Mouse (Mus musculus): Measurements from ENCODE around the gene Mgat5.
A peak's percentile ranks its signal among the peaks of the same experiment; 100 is the strongest.

The Mgat5 gene

GRCm38 (mm10) chr1:127511362-127511761, 306.5 kb downstream of the Mgat5 start:
- DNase-seq = no peak

GRCm38 (mm10) chr1:127512709-127513108, 307.9 kb downstream of the Mgat5 start:
- no peak for DNase-seq

- DNase-seq = no peak
Measured at GRCm38 (mm10) chr1:127513140-127513539, 308.3 kb downstream of the Mgat5 start.

GRCm38 (mm10) chr1:127513664-127514063, 308.8 kb downstream of the Mgat5 start:
- DNase-seq = no peak

- DNase-seq = no peak
Measured at GRCm38 (mm10) chr1:127514479-127514878, 309.7 kb downstream of the Mgat5 start.

GRCm38 (mm10) chr1:127514888-127515287, 310.1 kb downstream of the Mgat5 start:
- no peak for DNase-seq

GRCm38 (mm10) chr1:127523364-127523763, 318.5 kb downstream of the Mgat5 start:
- DNase-seq = no peak

GRCm38 (mm10) chr1:127530849-127531580, 326.2 kb downstream of the Mgat5 start:
- DNase-seq = peak; percentile 79 to 83

GRCm38 (mm10) chr1:127531723-127532122, 326.9 kb downstream of the Mgat5 start:
- DNase-seq = no peak

GRCm38 (mm10) chr1:127536448-127536847, 331.6 kb downstream of the Mgat5 start:
- DNase-seq = peak in 1 of 2 experiments; percentile 27

- DNase-seq = peak; percentile 39 to 62
Measured at GRCm38 (mm10) chr1:127537204-127538038, 332.6 kb downstream of the Mgat5 start.
